Mouse (Mus musculus) adrenal gland, postnatal 4 days (tissue): ENCODE data around the gene Klhl23. TPM values are rescaled to one million over a fixed set of nuclear protein-coding genes. Genes with fewer than 3 reads are reported as not detected.
A peak's percentile ranks its signal among the peaks of the same experiment; 100 is the strongest.
"Not testable (repeated sequence)": the region's sequence is repeated elsewhere in the genome, so short reads cannot be mapped to it uniquely, and the experiment has no call there.

Experiments used
- DNase-seq, 2 experiments: peaks; one replicate each; pipeline ENCODE4 v3.0.0; 2021 to 2022; ENCODE audit warnings: low spot score in 2 of 2, mixed read lengths in 2 of 2
- long read RNA-seq, 2 experiments: library from polyadenylated mRNA; stranded (forward); transcript quantifications; one replicate each; pipeline ENCODE4 v2.0.0; 2021
- total RNA-seq, 2 experiments: library from RNA; stranded (reverse); gene quantifications; 2 replicates each; pipeline ENCODE4 v1.2.3; 2021

Klhl23 gene
- 10 to 100 TPM; 25.8 to 26.8 TPM for total RNA-seq
- long read RNA-seq, experiment 1, full-length matches to known transcripts = 3 of 17 reads
- long read RNA-seq, experiment 1, partial matches to known transcripts = 7 of 17 reads
- long read RNA-seq, experiment 1, other reads (novel, unspliced or antisense) = 7 of 17 reads
- long read RNA-seq, experiment 2, full-length matches to known transcripts = 7 of 35 reads
- long read RNA-seq, experiment 2, partial matches to known transcripts = 3 of 35 reads
- long read RNA-seq, experiment 2, other reads (novel, unspliced or antisense) = 25 of 35 reads

DNA sequence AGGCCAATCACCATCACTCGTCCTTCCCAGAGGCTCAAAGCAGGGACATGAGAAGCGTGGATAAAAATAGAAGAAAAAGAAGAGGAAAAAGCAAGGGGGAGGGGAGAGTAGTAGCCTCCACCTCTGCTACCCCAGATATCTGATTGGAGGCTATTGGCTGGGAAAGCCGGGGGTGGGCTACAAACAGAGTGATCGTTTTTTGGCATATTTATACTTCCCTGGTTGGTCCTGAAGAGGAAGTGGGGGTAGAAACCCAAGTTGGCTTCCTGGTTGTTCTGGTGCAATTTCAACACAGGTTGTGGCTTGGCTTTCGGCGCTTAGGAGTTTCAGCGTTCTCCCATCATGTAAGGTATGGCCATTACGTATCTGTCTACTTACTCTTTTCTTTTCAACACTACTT lies at the start of gene Klhl23:
Gene Klhl23, plus strand, starts transcription at position 234 of the 400 bp plus-strand sequence.
- DNase-seq = no peak

DNA sequence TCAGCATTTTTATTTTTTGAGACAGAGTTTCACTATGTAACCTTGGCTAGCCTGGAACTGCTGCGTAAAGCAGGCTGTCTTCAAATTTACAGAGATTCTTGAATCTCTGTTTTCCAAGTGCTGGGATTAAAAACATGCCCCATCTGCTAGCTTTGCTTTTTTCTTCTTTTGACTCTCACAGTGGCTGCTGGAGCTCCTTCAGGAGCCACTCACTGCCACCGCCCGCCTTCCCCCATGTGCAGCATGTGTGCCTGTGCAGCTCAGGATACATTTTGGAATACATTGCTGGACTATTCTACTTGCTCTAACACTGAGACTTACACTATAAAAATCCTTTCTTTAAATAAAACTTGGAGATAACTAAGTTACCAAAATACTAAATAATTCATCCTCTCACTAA lies 48.4 kb upstream of the Klhl23 start:
- no peak for DNase-seq

GRCm38 (mm10) chr2:69777985-69778835 lies 43.5 kb upstream of the Klhl23 start:
- no peak for DNase-seq

- DNase-seq = no peak
Observed at GRCm38 (mm10) chr2:69778836-69779177, 42.9 kb upstream of the Klhl23 start.

DNA sequence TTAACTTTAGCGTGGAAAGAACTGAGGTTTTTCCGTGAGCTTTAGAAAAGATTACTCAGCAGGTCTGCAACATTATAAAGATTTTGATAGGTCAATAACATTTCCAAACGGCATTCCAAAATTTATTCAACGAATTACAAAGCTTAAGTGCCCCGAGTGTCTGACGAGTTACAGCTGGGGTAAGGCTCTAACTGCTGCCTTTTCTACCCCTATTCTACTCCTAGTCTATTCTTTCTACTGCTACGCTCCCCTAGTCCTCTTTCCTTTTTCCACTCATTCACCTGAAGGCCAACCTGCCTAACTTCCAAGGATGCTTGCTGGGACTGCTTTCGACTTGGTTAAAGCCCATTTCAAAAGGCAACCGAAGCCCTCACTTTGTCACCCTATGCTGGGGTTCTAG lies 32.8 kb upstream of the Klhl23 start:
- DNase-seq = no peak

DNA sequence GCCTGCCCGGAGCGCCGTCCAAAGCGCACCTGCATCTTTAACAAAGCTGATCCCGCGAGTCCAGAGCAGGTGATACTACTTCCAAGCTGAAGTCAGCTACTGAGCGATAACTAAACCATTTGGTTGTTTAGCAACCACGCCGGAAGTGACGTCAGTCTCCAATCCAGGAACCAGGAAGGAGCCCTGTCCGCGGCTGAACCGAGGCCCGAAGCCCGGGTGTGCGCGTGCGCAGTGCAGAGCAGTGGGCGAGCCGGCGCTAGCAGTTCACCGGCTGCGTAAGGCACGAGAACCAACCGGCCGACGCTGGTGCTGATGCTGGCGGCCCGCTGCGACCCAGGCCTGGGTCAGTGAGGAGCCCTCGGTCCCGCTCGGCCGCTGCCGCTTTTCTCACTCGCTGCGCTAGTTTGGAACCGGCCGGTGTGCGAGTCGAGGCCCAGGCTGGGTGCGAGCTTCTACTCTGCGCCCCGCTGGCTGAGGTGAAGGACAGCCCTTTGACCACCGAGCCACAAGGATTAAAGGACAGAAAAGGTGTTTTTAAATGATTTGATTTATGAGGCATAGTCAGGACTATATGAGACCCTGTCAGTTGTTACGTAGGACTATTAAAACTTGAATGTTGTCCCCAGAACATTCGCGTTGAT lies 32.2 kb upstream of the Klhl23 start, which contains the start of the genes Ccdc173 and Phospho2:
Gene Ccdc173, minus strand, starts transcription at position 147 of the 641 bp plus-strand sequence.
Gene Phospho2, plus strand, starts transcription at position 195 of the 641 bp plus-strand sequence.
- peak; percentile 94 to 95 for DNase-seq

DNA sequence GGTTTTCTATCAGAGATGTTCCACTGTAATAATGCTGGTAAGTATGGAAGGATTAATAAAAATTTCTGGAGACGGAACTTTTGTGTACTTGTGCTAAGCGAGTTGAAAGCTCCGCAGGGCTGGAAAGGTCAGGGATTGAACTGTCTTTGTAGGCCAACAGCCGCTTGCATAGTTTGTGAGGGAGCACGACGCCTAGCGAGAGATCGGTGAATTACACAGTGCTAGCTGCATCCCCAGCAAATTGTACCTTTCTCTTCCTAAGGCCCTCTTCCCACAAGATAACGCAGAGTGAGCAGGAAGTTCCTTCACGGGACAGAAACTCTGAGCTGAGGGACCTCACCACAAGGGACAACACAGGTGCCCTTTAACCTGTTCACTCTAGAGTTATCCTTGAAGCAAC lies 31.5 kb upstream of the Klhl23 start:
- DNase-seq = peak; percentile 62 to 74

- DNase-seq = no peak
Observed at GRCm38 (mm10) chr2:69790722-69791121, 31.0 kb upstream of the Klhl23 start.

GRCm38 (mm10) chr2:69802911-69803312 lies 18.8 kb upstream of the Klhl23 start:
- peak; percentile 57 to 65 for DNase-seq

DNA sequence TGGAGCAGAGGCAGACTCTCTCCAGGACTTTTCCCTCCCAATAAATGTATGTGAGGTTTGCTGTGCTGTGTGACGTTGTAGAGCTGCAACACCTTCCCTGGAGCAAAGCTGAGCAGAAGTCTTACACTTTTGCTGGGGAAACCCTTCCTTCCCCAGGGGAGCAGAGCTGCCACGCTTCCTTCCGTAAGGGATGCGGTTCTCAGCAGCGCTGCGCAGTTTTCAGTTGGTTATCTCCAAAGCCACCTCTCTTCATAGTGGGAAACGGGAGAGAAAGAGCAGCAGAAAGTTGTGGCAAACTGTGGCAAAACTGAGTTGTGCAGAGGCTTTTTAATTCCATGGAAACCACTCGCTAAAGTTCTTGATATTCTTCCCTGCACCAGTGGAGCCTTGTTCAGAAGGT lies 18.0 kb upstream of the Klhl23 start:
- DNase-seq = no peak

- not testable (repeated sequence) for DNase-seq
Observed at GRCm38 (mm10) chr2:69804663-69805062, 17.1 kb upstream of the Klhl23 start.

- no peak for DNase-seq
Observed at GRCm38 (mm10) chr2:69810169-69810568, 11.6 kb upstream of the Klhl23 start.

- DNase-seq = not testable (repeated sequence)
Observed at GRCm38 (mm10) chr2:69811349-69811748, 10.4 kb upstream of the Klhl23 start.

GRCm38 (mm10) chr2:69816575-69816974 lies 5.2 kb upstream of the Klhl23 start:
- no peak for DNase-seq

GRCm38 (mm10) chr2:69818350-69819085 lies 3.2 kb upstream of the Klhl23 start:
- no peak for DNase-seq

DNA sequence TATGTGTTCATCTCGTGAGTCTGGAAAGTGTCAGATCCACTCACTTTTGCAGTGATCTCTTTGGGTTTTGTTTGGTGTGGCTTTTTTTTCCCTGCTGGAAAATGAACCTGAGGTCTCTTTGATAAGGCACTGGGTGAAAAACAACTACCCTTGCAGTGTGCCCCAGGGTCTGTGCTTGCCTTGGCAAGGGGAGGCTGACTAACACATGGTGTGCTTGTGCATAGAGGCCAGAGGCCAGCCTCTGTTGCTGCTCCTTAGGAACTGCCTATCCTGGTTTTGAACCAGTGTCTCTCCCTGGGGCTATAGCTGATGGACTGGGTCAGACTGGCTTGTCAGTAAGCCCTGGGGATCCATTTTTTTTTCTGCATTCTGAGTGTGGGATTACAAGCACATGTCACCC lies 1.5 kb upstream of the Klhl23 start:
- DNase-seq = no peak

GRCm38 (mm10) chr2:69822361-69823128 lies 801 bp downstream of the Klhl23 start:
- peak; percentile 26 to 28 for DNase-seq

DNA sequence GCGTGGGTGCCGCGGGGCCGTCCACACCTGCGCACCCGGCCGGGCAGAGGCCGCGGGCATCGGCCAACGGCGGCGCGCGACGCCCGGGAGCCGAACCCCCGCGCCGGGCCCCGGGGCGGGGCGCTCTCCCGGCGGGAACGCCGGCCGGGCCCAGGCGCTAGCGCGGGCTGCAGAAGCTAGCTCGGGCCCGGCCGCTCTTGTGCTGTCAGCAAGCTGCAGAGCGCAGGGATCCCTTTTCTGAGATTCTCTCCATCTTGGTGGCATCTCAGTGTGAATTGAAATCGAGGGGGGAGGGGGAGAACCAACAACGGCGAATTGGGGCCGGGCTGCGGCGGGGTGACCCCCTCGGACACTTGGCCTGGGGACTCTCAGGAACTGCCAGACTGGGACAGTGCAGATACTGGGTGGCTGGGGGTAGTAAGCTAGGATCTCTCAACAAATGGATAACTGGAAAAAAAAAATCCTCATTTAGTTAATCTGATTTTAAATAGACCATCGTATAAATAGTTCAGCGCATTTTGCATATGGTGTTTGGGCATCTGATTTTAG lies 1.5 kb downstream of the Klhl23 start:
- DNase-seq = no peak

DNA sequence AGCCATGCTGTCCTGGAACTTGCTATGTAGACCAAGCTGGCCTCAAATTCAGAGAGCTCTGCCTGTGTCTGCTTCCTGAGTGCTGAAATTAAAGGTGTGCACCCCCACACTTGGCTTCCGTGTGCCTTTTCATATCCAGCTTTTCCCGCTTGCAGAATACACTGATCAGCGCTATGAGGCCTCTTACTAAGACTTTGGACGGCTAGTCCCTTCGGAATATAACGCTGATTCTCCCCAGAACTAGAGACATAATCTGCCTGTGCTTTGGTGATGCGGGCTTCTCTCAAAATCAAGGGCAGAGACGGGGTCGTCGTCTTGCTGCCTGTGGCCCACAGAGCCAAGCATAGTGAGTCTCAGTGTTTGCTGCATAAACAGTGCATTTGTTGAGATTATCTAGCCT lies 4.2 kb downstream of the Klhl23 start:
- no peak for DNase-seq

DNA sequence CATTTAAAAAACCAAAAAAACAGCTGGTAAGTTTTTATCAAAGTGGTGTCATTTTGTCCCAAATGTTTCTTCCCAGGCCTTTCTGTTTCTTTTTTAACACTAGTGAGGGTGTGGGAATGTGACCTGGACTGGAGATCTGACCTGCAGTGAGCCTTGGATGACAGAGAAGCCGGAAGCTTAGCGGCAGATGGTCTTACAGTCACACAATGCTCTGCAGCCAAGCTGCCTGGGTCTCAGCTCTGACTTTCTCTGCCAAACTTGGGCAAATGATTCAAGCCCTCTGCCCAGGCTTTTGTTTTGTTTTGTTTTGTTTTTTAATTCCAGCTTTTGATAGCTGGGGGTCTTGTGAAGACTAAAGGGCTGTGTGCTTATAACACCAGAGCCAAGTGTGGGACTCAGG lies 4.6 kb downstream of the Klhl23 start:
- DNase-seq = no peak
